Mouse (Mus musculus) limb, embryonic 14.5 days (tissue): ENCODE data around the gene Hoxc8. TPM values are rescaled to one million over a fixed set of nuclear protein-coding genes. Genes with fewer than 3 reads are reported as not detected.

Experiments
- ATAC-seq: fragments of 200-750 bp; cut with Nextera tagmentation; 2 replicates; pipeline ENCODE4 v1.8.0; 2017; ENCODE audit warnings: low read depth, moderate number of reproducible peaks, moderate TSS enrichment; ENCODE audit not compliant: low FRiP score
- DNase-seq: peaks from one replicate; pipeline ENCODE4 v3.0.0-alpha.2; 2015; ENCODE audit warnings: low spot score
- H3K27ac ChIP-seq: fragments of 300-500 bp; sonication (generic); replicated peaks from 2 replicates; pipeline ENCODE4 v1.5.1; 2014; ENCODE audit warnings: low read depth, mild to moderate bottlenecking, low read length, moderate library complexity, mixed read lengths
- H3K27me3 ChIP-seq: fragments of 300-500 bp; sonication (generic); 2 replicates; pipeline ENCODE4 v1.6.1; 2014; ENCODE audit warnings: low read length, mixed read lengths; ENCODE audit not compliant: control insufficient read depth, insufficient read depth
- H3K36me3 ChIP-seq: fragments of 300-500 bp; sonication (generic); 2 replicates; pipeline ENCODE4 v1.6.1; 2014; ENCODE audit warnings: mild to moderate bottlenecking, low read length, moderate library complexity, mixed read lengths; ENCODE audit not compliant: control insufficient read depth, insufficient read depth
- H3K4me1 ChIP-seq: fragments of 300-500 bp; sonication (generic); 2 replicates; pipeline ENCODE4 v1.6.1; 2014; ENCODE audit warnings: antibody characterized with exemption, low read length, mixed read lengths; ENCODE audit not compliant: control insufficient read depth, insufficient read depth
- H3K4me2 ChIP-seq: fragments of 300-500 bp; sonication (generic); replicated peaks from 2 replicates; pipeline ENCODE4 v1.6.1; 2014; ENCODE audit warnings: low read depth, mild to moderate bottlenecking, low read length, moderate library complexity; ENCODE audit not compliant: severe bottlenecking
- H3K4me3 ChIP-seq: fragments of 300-500 bp; sonication (generic); replicated peaks from 2 replicates; pipeline ENCODE4 v1.5.1; 2014; ENCODE audit warnings: low read length
- H3K9ac ChIP-seq: fragments of 300-500 bp; sonication (generic); 2 replicates; pipeline ENCODE4 v1.6.1; 2014; ENCODE audit warnings: mild to moderate bottlenecking, low read depth, low read length, moderate library complexity; ENCODE audit not compliant: severe bottlenecking
- H3K9me3 ChIP-seq: fragments of 300-500 bp; sonication (generic); 2 replicates; pipeline ENCODE4 v1.6.1; 2016; ENCODE audit warnings: low read length; ENCODE audit not compliant: control insufficient read depth
- POLR2A ChIP-seq: fragments of 200-500 bp; IDR thresholded peaks from 2 replicates; pipeline ENCODE4 v1.8.0; 2012; ENCODE audit warnings: inconsistent platforms, mild to moderate bottlenecking, moderate library complexity, borderline replicate concordance; ENCODE audit not compliant: insufficient read depth, insufficient read length; ENCODE audit errors: extremely low read depth
- WGBS: fragments of 180-500 bp; shearing (Covaris S2); extraction: QIAGEN DNeasy Blood & Tissue Kit; methylation state at CpG from one replicate; pipeline ENCODE4 v1.1.7; 2014; 5-methylcytosine and 5-hydroxymethylcytosine counted together
- polyA plus RNA-seq, 2 experiments: library from polyadenylated mRNA; depleted of rRNA in 1 of 2; stranded (reverse) in 1 of 2; unstranded in 1 of 2; fragments of >200 nt; fragmentation: Nextera tagmentation in 1 of 2; extraction: Ambion mirVana in 1 of 2; gene quantifications; 2 replicates each; pipeline versions ENCODE4 v1.2.1 to v1.2.3; 2012 to 2014

Hoxc8 gene
- polyA plus RNA-seq, 2 experiments, result 1.9 to 3.9 TPM

- H3K27ac ChIP-seq, result peak overlapping the region; percentile 15; the same call in 1 of the 2 replicates
Measured at GRCm38 (mm10) chr15:102947276-102947675, 43.1 kb upstream of the Hoxc8 start.

GRCm38 (mm10) chr15:102948842-102949241 lies 41.6 kb upstream of the Hoxc8 start:
- Histone ChIP-seq H3K9me3 (no peaks in the 10 kb centered on the region), H3K27ac (no peak overlapping the region), H3K4me3 (no peak overlapping the region), H3K9ac (no peak overlapping the region), H3K4me2 (peak overlapping the region; percentile 8; the same call in 1 of the 2 replicates), H3K27me3 (peaks cover 89% of the 10 kb centered on the region), H3K4me1 (no peaks in the 10 kb centered on the region), H3K36me3 (no peaks in the 10 kb centered on the region)
- DNase-seq (no peak), ATAC-seq (no peak)
- no peak for TF ChIP-seq POLR2A
- WGBS, result 24% methylated on average over 2 of the region's 2 CpGs

More at GRCm38 (mm10) chr15:102947276-102947675, 43.1 kb upstream of the Hoxc8 start:
- DNase-seq (no peak), ATAC-seq (no peak)
- Histone ChIP-seq H3K9me3 (no peaks in the 10 kb centered on the region), H3K9ac (no peak overlapping the region), H3K27me3 (peaks cover 90% of the 10 kb centered on the region), H3K4me2 (peak overlapping the region; percentile 8), H3K4me3 (peak overlapping the region; percentile 13; the same call in 1 of the 2 replicates), H3K4me1 (no peaks in the 10 kb centered on the region), H3K36me3 (no peaks in the 10 kb centered on the region)
- TF ChIP-seq POLR2A, result no peak
- WGBS, result 2% methylated on average over 9 of the region's 9 CpGs

- no peaks in the 10 kb centered on the region for H3K36me3 ChIP-seq
- H3K4me1 ChIP-seq, result no peaks in the 10 kb centered on the region
- peaks cover 89% of the 10 kb centered on the region for H3K27me3 ChIP-seq
- ATAC-seq (no peak), DNase-seq (no peak)
- H3K9ac ChIP-seq, result peak overlapping the region; percentile 29; the same call in 1 of the 2 replicates
- H3K9me3 ChIP-seq, result no peaks in the 10 kb centered on the region
- TF ChIP-seq POLR2A, result no peak
- peak overlapping the region; percentile 24 for H3K4me2 ChIP-seq
- peak overlapping the region; percentile 62; the same call in 1 of the 2 replicates for H3K27ac ChIP-seq
- 2% methylated on average over 20 of the region's 20 CpGs for WGBS
- H3K4me3 ChIP-seq, result peak overlapping the region; percentile 13; the same call in 1 of the 2 replicates
Measured at GRCm38 (mm10) chr15:102949696-102950095, 40.7 kb upstream of the Hoxc8 start.

- no peak overlapping the region for H3K27ac ChIP-seq
- H3K9ac ChIP-seq, result no peak overlapping the region
- no peak for DNase-seq
- H3K4me2 ChIP-seq, result peak overlapping the region; percentile 24; the same call in 1 of the 2 replicates
- H3K9me3 ChIP-seq, result no peaks in the 10 kb centered on the region
- TF ChIP-seq POLR2A, result no peak
- ATAC-seq, result no peak
- no peak overlapping the region for H3K4me3 ChIP-seq
- no peaks in the 10 kb centered on the region for H3K36me3 ChIP-seq
- no peaks in the 10 kb centered on the region for H3K4me1 ChIP-seq
- peaks cover 89% of the 10 kb centered on the region for H3K27me3 ChIP-seq
- WGBS, result 18% methylated on average over 2 of the region's 2 CpGs
Measured at GRCm38 (mm10) chr15:102950877-102951276, 39.5 kb upstream of the Hoxc8 start.

GRCm38 (mm10) chr15:102953561-102953960 lies 36.8 kb upstream of the Hoxc8 start:
- DNase-seq (no peak), ATAC-seq (no peak)
- Histone ChIP-seq H3K36me3 (no peaks in the 10 kb centered on the region), H3K4me3 (peak overlapping the region; percentile 44; the same call in 1 of the 2 replicates), H3K27me3 (peaks cover 90% of the 10 kb centered on the region), H3K27ac (no peak overlapping the region), H3K9ac (peak overlapping the region; percentile 70; the same call in 1 of the 2 replicates), H3K9me3 (no peaks in the 10 kb centered on the region), H3K4me2 (peak overlapping the region; percentile 39), H3K4me1 (no peaks in the 10 kb centered on the region)
- TF ChIP-seq POLR2A, result no peak
- 11% methylated on average over 6 of the region's 6 CpGs for WGBS
